Mouse (Mus musculus): ENCODE measurements around the gene Lsamp. TPM values are rescaled to one million over a fixed set of nuclear protein-coding genes. Genes with fewer than 3 reads are reported as not detected.
"Not testable (repeated sequence)": the region's sequence is repeated elsewhere in the genome, so short reads cannot be mapped to it uniquely, and the experiment has no call there.

The Lsamp gene
- polyA plus RNA-seq, 1 experiment from 2014 or later: not detected

DNA sequence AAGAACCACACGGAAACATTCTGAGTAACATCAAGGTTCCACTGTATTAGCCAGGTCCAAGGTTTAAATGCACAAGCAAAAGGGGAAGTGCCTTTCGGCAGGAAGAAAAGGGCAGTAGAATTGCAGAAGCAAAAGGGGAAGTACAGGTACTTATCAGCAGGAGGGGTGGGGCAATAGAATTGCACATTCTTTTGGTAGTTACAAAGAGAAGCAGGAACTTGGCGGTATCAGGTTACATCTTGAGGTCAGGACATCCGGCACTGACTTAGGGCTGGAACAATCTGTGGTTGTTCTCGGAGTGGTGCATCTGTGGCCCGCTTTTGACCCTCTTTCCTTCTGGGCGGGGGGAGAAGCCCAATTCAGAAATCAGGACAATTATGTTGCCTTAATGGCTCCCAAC is 636.9 kb downstream of the Lsamp start:
- H3K79me2 ChIP-seq (ENCODE audit: inconsistent target); H3K4me3 ChIP-seq (ENCODE audit: inconsistent target); H3K27ac ChIP-seq: not testable (repeated sequence)

DNA sequence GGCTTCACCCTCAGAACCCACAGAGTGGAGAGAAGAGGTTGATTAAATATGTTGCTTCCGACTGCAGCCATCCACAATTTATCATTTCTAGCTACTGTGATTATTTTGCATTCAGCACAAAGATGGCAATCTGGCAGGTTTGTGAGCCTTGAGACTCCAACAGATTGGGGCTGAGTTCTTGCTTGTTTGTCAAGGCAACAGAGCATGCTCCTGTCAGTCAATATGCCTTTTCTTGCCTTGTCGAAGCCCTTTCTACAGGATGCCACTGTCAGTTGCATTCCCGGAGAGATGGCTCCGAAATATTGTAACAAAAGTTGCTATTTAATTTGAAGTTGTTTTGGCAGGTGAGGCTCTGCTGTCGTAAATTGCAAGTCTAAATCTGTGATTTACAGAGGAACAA is 643.0 kb downstream of the Lsamp start:
- no peaks in the 10 kb centered on the region for H3K79me2 ChIP-seq (ENCODE audit: inconsistent target)
- H3K27ac ChIP-seq: no peak overlapping the region
- no peaks in the 10 kb centered on the region for H3K36me3 ChIP-seq (ENCODE audit: inconsistent target)
- 88% methylated on average over 5 of the region's 5 CpGs for whole genome bisulfite sequencing (ENCODE audit: missing documents)
- H3K4me3 ChIP-seq (ENCODE audit: inconsistent target): no peak overlapping the region

More for the DNA sequence above, 636.9 kb downstream of the Lsamp start:
- H3K36me3 ChIP-seq (ENCODE audit: inconsistent target): not testable (repeated sequence)
- 24% methylated on average over 7 of the region's 7 CpGs for WGBS (ENCODE audit: missing documents)

DNA sequence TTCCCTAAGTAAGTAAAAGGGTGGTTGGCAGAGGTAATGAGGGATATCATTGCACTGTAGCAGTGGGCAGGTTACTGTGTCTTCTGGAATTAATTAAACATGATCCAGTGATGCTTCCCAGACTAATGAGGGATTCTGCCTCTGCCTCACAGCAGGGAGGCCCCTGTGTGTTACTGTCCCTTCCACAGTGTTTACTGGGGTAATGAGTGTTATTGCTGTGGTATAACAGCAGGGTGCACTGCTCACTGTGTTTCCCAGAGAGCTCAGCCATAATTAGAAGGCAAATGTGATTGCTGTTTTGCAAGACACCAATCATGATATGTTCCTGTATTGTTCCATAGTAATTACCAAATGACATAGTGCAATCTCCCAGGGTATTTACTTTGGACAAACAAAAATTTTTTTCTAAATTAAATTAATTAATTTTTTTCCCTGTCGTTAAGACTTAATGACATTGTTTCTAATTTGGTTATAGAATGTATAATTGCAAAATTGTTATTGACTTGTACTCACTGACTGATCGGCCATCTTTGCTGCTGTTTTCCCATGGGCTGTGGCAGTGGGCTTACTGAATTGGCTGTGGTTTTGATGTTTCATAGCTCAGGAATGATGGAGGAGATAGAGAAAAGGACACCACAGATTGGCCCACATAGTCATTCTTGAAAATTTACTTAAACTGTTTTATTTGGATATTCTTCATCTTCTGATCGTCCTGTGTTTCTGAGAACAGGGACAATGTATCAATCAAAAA is 655.6 kb downstream of the Lsamp start:
- no peaks in the 10 kb centered on the region for H3K79me2 ChIP-seq (ENCODE audit: inconsistent target)
- no peaks in the 10 kb centered on the region for H3K36me3 ChIP-seq (ENCODE audit: inconsistent target)
- WGBS (ENCODE audit: missing documents): 83% methylated on average over 3 of the region's 3 CpGs
- no peak overlapping the region for H3K27ac ChIP-seq
- no peak overlapping the region for H3K4me3 ChIP-seq (ENCODE audit: inconsistent target)

DNA sequence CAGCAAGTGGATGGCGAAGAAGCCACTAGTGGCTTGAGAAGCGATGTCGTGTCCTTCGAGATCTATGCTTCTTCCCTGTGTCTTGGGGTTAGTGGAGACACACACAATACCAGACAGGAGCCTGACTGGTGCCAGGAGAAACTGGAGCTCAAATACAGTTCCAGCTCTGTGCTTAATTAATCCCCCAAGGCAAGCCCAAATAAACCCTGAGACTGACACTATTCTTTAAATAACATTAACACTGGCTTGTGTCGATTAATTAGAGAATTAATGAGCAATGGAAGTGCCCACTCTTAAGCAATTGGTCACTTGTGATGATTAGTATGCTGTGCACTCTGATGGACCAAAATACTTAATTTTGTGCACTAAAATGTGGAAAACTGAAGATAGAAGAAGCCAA is 668.6 kb downstream of the Lsamp start:
- Histone ChIP-seq H3K4me3 (ENCODE audit: inconsistent target) (no peak overlapping the region), H3K79me2 (ENCODE audit: inconsistent target) (no peaks in the 10 kb centered on the region), H3K27ac (no peak overlapping the region), H3K36me3 (ENCODE audit: inconsistent target) (no peaks in the 10 kb centered on the region)
- WGBS (ENCODE audit: missing documents): 91% methylated on average over 5 of the region's 5 CpGs

DNA sequence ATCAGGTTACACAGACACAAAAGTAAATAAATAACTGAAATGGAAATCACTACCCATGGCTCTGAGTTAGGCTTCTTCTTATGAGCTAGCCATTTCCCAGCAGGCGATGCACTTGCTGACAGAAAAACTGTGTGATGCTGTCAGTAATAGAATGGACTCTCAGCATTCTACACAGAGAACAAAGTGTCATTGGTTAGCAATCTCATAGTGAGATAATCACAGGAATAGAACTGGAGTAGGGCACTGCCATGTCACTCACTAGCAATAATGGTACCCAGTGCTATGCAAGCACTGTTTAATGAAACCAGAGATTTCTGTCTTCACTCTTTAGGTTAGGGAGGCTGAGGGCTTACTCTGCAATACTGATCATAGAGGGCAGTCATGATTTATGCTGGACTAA is 669.3 kb downstream of the Lsamp start:
- WGBS (ENCODE audit: missing documents): 94% methylated on average over 1 of the region's 1 CpGs
- H3K27ac ChIP-seq: no peak overlapping the region
- H3K79me2 ChIP-seq (ENCODE audit: inconsistent target): no peaks in the 10 kb centered on the region

DNA sequence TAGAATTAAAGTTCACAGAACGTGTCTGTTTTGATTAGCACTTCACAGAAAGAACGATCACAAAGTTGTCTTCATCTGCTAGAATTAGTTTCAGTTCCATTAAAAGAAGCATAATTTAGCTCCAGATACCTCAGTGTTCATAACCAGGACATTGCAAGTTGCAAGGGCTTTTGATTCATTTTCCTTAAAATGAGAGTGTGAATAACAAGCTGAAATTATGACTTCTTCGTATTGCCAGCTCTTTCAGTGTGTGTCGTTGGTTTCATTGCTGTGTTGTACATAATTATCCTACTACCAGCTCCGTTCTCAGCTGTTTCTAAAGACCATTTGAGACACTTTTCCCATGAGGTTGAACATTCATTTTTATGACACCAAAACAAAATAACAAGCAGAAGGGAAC is 672.2 kb downstream of the Lsamp start:
- Histone ChIP-seq H3K36me3 (ENCODE audit: inconsistent target) (no peaks in the 10 kb centered on the region), H3K4me3 (ENCODE audit: inconsistent target) (no peak overlapping the region), H3K79me2 (ENCODE audit: inconsistent target) (no peaks in the 10 kb centered on the region), H3K27ac (no peak overlapping the region)
- 85% methylated on average over 5 of the region's 5 CpGs for WGBS (ENCODE audit: missing documents)

More for the DNA sequence above, 669.3 kb downstream of the Lsamp start:
- Histone ChIP-seq H3K4me3 (ENCODE audit: inconsistent target) (no peak overlapping the region), H3K36me3 (ENCODE audit: inconsistent target) (no peaks in the 10 kb centered on the region)

DNA sequence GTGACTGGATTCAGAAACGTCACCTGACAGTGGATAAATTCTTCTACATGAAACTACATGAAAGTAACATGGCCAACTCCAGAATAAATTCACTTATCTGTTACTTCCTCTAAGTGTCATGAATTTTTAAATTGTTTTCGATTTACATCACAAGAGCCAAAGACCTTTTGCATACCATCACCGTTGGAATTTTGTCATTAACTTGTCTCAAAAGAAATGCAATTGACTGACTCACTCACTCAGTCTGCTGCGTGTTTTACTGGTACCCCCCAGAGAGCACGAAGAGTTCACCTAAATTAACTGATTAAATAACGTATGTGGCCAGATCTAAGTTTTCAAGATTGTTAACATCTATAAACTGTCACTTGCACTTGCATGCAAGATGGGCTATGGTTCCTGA is 672.7 kb downstream of the Lsamp start:
- 71% methylated on average over 6 of the region's 6 CpGs for WGBS (ENCODE audit: missing documents)
- H3K36me3 ChIP-seq (ENCODE audit: inconsistent target): no peaks in the 10 kb centered on the region
- H3K27ac ChIP-seq: no peak overlapping the region
- no peak overlapping the region for H3K4me3 ChIP-seq (ENCODE audit: inconsistent target)
- no peaks in the 10 kb centered on the region for H3K79me2 ChIP-seq (ENCODE audit: inconsistent target)

DNA sequence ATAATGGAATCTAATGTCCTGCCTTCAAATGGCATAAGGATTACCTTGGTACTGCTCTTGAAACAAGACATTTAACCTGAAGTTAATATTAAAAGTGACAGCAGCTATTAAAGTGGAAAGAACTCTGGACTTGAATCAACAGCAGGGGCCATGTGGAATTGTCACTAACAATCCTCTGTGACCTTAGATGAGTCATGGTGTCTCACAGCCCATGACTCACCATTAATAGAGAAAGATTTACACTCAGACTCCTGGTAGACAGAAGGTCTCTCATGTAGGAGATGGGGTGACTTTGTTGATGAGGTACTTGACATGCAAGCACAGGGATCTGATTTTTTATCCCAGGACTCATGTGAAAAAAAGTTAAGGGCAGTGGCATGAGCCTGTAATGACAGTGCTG is 701.4 kb downstream of the Lsamp start:
- Histone ChIP-seq H3K36me3 (ENCODE audit: inconsistent target) (no peaks in the 10 kb centered on the region), H3K27ac (no peak overlapping the region), H3K79me2 (ENCODE audit: inconsistent target) (no peaks in the 10 kb centered on the region), H3K4me3 (ENCODE audit: inconsistent target) (no peak overlapping the region)

DNA sequence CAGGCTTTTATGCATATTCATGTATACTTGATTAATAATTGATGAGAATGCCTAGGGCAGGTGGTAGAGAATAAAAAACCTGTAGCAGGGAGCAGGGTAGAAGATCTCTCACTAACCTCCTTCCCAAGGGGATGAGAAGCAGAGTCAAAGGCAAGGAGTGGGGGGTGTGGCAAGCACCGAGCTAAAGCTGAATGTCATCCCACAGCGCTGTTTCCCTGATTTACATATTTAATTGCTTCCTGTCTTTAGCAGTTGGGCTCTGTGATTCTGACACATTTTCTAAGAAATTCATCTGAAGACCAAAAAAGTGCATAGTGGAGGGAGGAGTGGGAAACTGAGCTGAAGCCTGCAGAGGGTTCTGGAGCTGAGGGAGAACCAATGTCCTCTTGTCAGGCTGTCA is 708.1 kb downstream of the Lsamp start:
- WGBS (ENCODE audit: missing documents): 0% methylated on average over 2 of the region's 2 CpGs
- no peak overlapping the region for H3K27ac ChIP-seq
- no peaks in the 10 kb centered on the region for H3K36me3 ChIP-seq (ENCODE audit: inconsistent target)
- H3K79me2 ChIP-seq (ENCODE audit: inconsistent target): no peaks in the 10 kb centered on the region
- no peak overlapping the region for H3K4me3 ChIP-seq (ENCODE audit: inconsistent target)

DNA sequence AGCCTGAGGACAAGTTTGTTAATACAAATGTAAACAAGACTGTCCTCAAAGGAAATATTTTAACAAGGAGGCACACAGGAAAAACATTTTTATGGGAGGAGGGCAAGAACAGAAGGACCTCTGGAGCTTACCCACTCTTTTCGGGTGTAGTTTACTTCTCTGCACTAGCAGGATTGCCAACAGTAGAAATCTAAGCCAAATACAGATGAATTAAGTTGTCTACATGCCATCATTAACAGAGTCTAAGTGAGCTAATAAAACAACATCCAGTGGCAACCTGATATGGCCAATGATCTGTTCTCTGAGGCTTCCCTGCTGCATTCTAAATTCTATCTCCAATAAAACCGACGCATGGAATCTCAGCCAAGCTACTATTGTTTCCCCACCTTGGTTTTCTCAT is 713.1 kb downstream of the Lsamp start:
- 82% methylated on average over 3 of the region's 3 CpGs for WGBS (ENCODE audit: missing documents)
- no peak overlapping the region for H3K4me3 ChIP-seq (ENCODE audit: inconsistent target)
- H3K79me2 ChIP-seq (ENCODE audit: inconsistent target): no peaks in the 10 kb centered on the region
- no peak overlapping the region for H3K27ac ChIP-seq
- no peaks in the 10 kb centered on the region for H3K36me3 ChIP-seq (ENCODE audit: inconsistent target)

DNA sequence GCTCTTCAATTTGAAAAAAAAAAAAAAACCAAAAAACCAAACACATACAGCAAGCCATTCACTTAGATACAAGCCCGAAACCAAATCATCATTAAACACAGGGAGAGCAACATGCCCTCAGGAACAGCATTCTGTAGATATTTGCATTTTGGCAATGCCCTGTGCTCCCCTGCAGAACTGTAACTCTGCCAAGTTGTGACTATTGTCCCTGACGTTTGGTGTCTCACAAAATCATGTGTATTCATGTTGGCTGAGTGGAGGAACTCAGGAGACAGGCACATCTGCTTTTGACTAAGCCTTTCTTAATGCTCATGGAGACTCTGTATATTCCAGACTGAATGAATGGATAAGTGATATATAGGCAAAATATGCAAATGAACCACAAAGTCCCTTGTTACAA is 724.4 kb downstream of the Lsamp start:
- H3K27ac ChIP-seq: no peak overlapping the region
- H3K79me2 ChIP-seq (ENCODE audit: inconsistent target): no peaks in the 10 kb centered on the region
- whole genome bisulfite sequencing (ENCODE audit: missing documents): 76% methylated on average over 2 of the region's 2 CpGs
- H3K36me3 ChIP-seq (ENCODE audit: inconsistent target): no peaks in the 10 kb centered on the region
- H3K4me3 ChIP-seq (ENCODE audit: inconsistent target): no peak overlapping the region

DNA sequence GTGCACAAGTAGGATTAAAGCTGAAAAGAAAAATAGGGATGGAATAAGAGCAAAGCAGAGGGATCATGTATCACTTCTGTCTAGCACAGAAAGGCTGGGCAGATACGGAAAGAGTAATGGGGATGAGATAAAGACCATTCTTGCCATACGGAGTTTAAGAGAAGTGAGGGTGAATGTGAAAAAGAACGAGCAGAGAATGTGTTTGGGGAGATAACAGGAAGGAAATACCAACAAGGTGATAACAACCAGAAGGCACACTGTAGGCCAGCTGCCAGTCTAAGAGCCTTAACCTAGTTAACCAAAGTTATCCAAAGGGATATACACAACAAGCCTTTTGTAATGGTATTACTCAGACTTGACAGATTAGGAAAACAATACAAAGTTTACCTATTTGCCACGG is 725.4 kb downstream of the Lsamp start:
- Histone ChIP-seq H3K36me3 (ENCODE audit: inconsistent target) (no peaks in the 10 kb centered on the region), H3K27ac (no peak overlapping the region), H3K4me3 (ENCODE audit: inconsistent target) (no peak overlapping the region), H3K79me2 (ENCODE audit: inconsistent target) (no peaks in the 10 kb centered on the region)
- WGBS (ENCODE audit: missing documents): 57% methylated on average over 4 of the region's 4 CpGs

DNA sequence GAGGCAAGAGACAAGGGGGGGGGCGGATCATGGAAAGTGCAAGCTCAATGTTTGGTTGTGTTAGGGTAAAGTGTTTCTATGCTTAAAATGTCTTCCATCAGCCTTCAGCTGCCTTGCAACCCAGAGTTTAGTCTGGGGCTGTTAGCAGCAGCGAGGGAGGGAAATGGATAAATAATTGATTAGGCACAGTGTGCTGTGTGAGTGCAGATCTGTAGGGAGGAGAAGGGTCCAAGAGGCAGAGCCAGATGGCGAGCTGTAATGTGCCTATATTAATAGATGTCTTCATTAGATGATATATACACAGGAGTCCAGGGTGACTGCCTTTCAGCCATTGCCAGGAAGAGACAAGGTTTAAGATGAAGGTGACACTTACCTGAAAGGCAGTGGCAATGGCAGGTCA is 725.9 kb downstream of the Lsamp start:
- Histone ChIP-seq H3K36me3 (ENCODE audit: inconsistent target) (no peaks in the 10 kb centered on the region), H3K27ac (no peak overlapping the region), H3K79me2 (ENCODE audit: inconsistent target) (no peaks in the 10 kb centered on the region), H3K4me3 (ENCODE audit: inconsistent target) (no peak overlapping the region)
- WGBS (ENCODE audit: missing documents): 72% methylated on average over 3 of the region's 3 CpGs

DNA sequence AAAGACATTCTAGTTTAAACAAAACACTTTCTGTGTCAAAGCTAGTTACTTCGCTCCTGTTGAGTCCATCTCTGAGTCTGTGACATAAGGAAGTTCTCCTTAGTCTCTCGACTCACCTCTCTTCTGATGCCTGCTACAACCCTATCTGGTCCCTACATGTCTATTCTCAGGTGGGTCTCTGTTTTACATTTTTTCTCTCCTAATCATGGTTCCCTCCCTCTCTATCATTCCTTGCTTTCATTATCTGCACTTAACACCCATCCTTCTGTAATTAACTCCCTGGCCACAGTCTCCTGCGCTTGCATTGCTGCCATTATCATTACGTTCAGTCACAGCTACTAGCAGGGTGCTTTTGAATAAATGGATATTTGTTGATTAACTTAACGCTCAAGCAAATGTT is 726.3 kb downstream of the Lsamp start:
- Histone ChIP-seq H3K36me3 (ENCODE audit: inconsistent target) (no peaks in the 10 kb centered on the region), H3K4me3 (ENCODE audit: inconsistent target) (no peak overlapping the region), H3K27ac (no peak overlapping the region), H3K79me2 (ENCODE audit: inconsistent target) (no peaks in the 10 kb centered on the region)
- 95% methylated on average over 4 of the region's 5 CpGs for WGBS (ENCODE audit: missing documents)

DNA sequence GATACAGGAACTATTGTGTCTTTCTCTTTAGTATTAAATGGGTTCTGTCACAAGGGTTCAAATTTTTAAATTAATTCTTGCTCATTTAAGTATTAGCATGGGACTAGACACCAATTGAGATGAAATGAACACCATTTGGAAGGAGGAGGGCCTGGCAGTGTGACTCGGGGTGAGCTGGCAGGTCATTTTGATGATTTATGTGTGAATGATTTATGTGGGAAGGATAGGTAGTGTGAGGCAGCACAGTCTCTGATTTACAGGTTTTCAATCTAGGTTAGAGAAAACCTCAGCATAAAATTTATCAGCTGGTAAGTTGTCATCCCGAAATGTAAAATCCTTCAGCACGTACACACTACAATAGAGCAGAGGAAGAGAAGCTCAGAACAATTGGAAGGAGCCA is 729.6 kb downstream of the Lsamp start:
- 71% methylated on average over 3 of the region's 3 CpGs for WGBS (ENCODE audit: missing documents)
- no peak overlapping the region for H3K27ac ChIP-seq
- H3K36me3 ChIP-seq (ENCODE audit: inconsistent target): no peaks in the 10 kb centered on the region
- no peak overlapping the region for H3K4me3 ChIP-seq (ENCODE audit: inconsistent target)
- no peaks in the 10 kb centered on the region for H3K79me2 ChIP-seq (ENCODE audit: inconsistent target)

DNA sequence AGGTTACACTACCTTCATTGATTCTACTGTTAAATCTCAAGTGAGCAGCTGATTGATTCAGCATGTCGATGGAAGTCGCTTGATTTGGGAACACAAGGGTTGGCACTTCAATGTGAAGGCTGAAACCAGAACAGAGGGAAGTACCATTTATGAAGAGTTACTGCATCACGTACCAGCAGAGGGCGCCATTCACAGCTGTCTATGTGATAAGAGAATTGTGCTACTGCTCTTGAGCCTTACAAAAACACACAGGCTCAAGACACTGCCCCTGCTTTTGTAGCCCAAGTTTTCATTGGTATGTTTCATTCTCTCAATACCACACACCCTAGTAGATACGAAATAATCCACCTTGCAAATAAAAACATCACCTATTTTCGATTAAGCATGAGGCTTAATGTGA is 754.9 kb downstream of the Lsamp start:
- Histone ChIP-seq H3K4me3 (ENCODE audit: inconsistent target) (no peak overlapping the region), H3K79me2 (ENCODE audit: inconsistent target) (no peaks in the 10 kb centered on the region), H3K27ac (no peak overlapping the region), H3K36me3 (ENCODE audit: inconsistent target) (no peaks in the 10 kb centered on the region)
- WGBS (ENCODE audit: missing documents): 44% methylated on average over 6 of the region's 6 CpGs

Measured in macrophage (primary cell).